Mouse (Mus musculus): Measurements from ENCODE around the gene Rpl29. TPM values are rescaled to one million over a fixed set of nuclear protein-coding genes. Genes with fewer than 3 reads are reported as not detected.

The Rpl29 gene
- total RNA-seq, 2 experiments from 2014 or later = 265 to 274 TPM

- peak in 1 of 2 experiments; percentile 5 for DNase-seq
These were observed 44.0 kb downstream of the Rpl29 start for GRCm38 (mm10) chr9:106473081-106473752.

GRCm38 (mm10) chr9:106473753-106474105, 44.5 kb downstream of the Rpl29 start:
- peak in 1 of 2 experiments; percentile 2 for DNase-seq

GRCm38 (mm10) chr9:106474456-106474855, 45.2 kb downstream of the Rpl29 start:
- peak in 1 of 2 experiments; percentile 53 for DNase-seq

GRCm38 (mm10) chr9:106475046-106475445, 45.8 kb downstream of the Rpl29 start:
- DNase-seq = peak in 1 of 2 experiments; percentile 4

- DNase-seq = no peak
These were observed 46.4 kb downstream of the Rpl29 start, which contains the start of gene Rrp9 for GRCm38 (mm10) chr9:106475663-106476001. Rrp9 (plus strand) TSS chr9:106475963.

GRCm38 (mm10) chr9:106476002-106476923, 47.0 kb downstream of the Rpl29 start:
- DNase-seq = no peak

GRCm38 (mm10) chr9:106476924-106477484, 47.8 kb downstream of the Rpl29 start, which contains the start of gene Parp3:
Parp3 (minus strand) TSS chr9:106476949.
- peak; percentile 100 for DNase-seq

- DNase-seq = no peak
These were observed 48.4 kb downstream of the Rpl29 start for GRCm38 (mm10) chr9:106477649-106478048.

- DNase-seq = no peak
These were observed 48.8 kb downstream of the Rpl29 start for GRCm38 (mm10) chr9:106478101-106478500.

- no peak for DNase-seq
These were observed 51.3 kb downstream of the Rpl29 start for GRCm38 (mm10) chr9:106480541-106480940.

- DNase-seq = no peak
These were observed 51.8 kb downstream of the Rpl29 start for GRCm38 (mm10) chr9:106481075-106481474.

Other genes with a start within 250 kb of the Rpl29 start
- gene Ppm1m, start 229.7 kb upstream of the Rpl29 start, total RNA-seq (2021) = 10 to 100 TPM; 16.0 to 20.8 TPM
- 10 to 100 TPM; 52.1 to 57.5 TPM for gene Twf2, start 226.3 kb upstream of the Rpl29 start, total RNA-seq (2021)
- 1 to 10 TPM in 1 of 2 experiments, under 1 TPM in 1; 0.97 to 1.6 TPM for gene Tlr9, start 206.9 kb upstream of the Rpl29 start, total RNA-seq (2021)
- gene Alas1, start 180.8 kb upstream of the Rpl29 start, total RNA-seq (2021) = 100 to 1,000 TPM; 138 to 142 TPM
- 10 to 100 TPM; 10.6 to 12.2 TPM for gene Poc1a, start 148.4 kb upstream of the Rpl29 start, total RNA-seq (2021)
- gene Dusp7, start 60.8 kb upstream of the Rpl29 start, total RNA-seq (2021) = 10 to 100 TPM; 86.0 to 88.6 TPM
- gene Acy1, start 8.9 kb downstream of the Rpl29 start, total RNA-seq (2021) = 10 to 100 TPM; 11.3 to 15.5 TPM
- 10 to 100 TPM; 11.3 to 11.9 TPM for gene Abhd14b, start 18.0 kb downstream of the Rpl29 start, total RNA-seq (2021)
- 10 to 100 TPM; 38.5 to 41.0 TPM for gene Abhd14a, start 18.2 kb downstream of the Rpl29 start, total RNA-seq (2021)
- 100 to 1,000 TPM; 175 to 176 TPM for gene Pcbp4, start 23.8 kb downstream of the Rpl29 start, total RNA-seq (2021)
- gene Gpr62, start 36.5 kb downstream of the Rpl29 start, total RNA-seq (2021) = 10 to 100 TPM in 1 of 2 experiments, 1 to 10 TPM in 1; 9.2 to 10.4 TPM
- 10 to 100 TPM; 35.0 to 38.1 TPM for gene Rrp9, start 46.5 kb downstream of the Rpl29 start, total RNA-seq (2021)
- gene Parp3, start 47.5 kb downstream of the Rpl29 start, total RNA-seq (2021) = 1 to 10 TPM; 3.1 to 3.2 TPM
- not detected for gene Iqcf1, start 70.5 kb downstream of the Rpl29 start, total RNA-seq (2021)
- gene Iqcf5, start 85.1 kb downstream of the Rpl29 start, total RNA-seq (2021) = not detected
- gene Iqcf3, start 132.2 kb downstream of the Rpl29 start, total RNA-seq (2021) = not detected
- gene Iqcf4, start 141.5 kb downstream of the Rpl29 start, total RNA-seq (2021) = not detected
- gene Iqcf6, start 197.1 kb downstream of the Rpl29 start, total RNA-seq (2021) = not detected
- gene Grm2, start 226.6 kb downstream of the Rpl29 start, total RNA-seq (2021) = 10 to 100 TPM; 64.9 to 80.7 TPM